Mouse (Mus musculus): ENCODE results near the gene Agpat1. TPM values are rescaled to one million over a fixed set of nuclear protein-coding genes. Genes with fewer than 3 reads are reported as not detected.

Gene Agpat1
- polyA plus RNA-seq, 1 experiment from 2014 or later = 56.1 TPM

- Histone ChIP-seq H3K4me2 (ENCODE audit: low read length) (no peak overlapping the region), H3K9ac (ENCODE audit: low read depth, low read length) (no peak overlapping the region), H3K27me3 (ENCODE audit: insufficient read depth, low read length) (no peaks in the 10 kb centered on the region), H3K36me3 (ENCODE audit: insufficient read depth, low read length) (peaks cover 20% of the 10 kb centered on the region), H3K4me3 (replicated peaks; ENCODE audit: low read depth, low read length) (no peak overlapping the region), H3K27ac (no peak overlapping the region), H3K4me1 (replicated peaks; ENCODE audit: insufficient read depth, low read length) (peaks cover 11% of the 10 kb centered on the region; the same call in 1 of the 2 replicates), H3K9me3 (replicated peaks; ENCODE audit: low read length) (no peaks in the 10 kb centered on the region)
- ATAC-seq (replicated peaks; ENCODE audit: low FRiP score, low read depth) (no peak), DNase-seq (ENCODE audit: low spot score) (no peak)
- 80% methylated on average over 9 of the region's 9 CpGs for WGBS
- TF ChIP-seq CTCF (IDR thresholded peaks at IDR 0.05; ENCODE audit: low read depth) = peak; percentile 52
Measured at GRCm38 (mm10) chr17:34623161-34623560, 19.1 kb downstream of the Agpat1 start.

DNA sequence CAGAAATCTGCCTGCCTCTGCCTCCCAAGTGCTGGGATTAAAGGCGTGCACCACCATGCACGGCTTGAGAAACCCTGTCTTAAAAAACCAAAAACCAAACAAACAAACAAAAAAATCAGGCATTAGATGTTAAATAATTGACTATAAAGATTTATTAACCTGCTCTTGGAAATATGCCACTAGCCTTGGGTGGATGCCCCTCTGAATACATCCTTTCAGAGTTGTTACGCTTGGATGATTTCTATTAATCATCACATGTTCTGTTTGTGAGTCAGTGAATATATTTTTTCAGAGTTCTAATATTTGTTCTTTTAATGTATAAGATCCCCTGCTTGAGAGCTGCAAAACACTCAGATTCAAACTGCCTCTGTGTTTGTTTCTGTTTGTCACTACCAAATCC is 20.9 kb downstream of the Agpat1 start:
- Histone ChIP-seq H3K27ac (no peak overlapping the region), H3K9me3 (replicated peaks; ENCODE audit: low read length) (no peaks in the 10 kb centered on the region), H3K4me1 (replicated peaks; ENCODE audit: insufficient read depth, low read length) (peaks cover 22% of the 10 kb centered on the region), H3K9ac (ENCODE audit: low read depth, low read length) (no peak overlapping the region), H3K36me3 (ENCODE audit: insufficient read depth, low read length) (peaks cover 20% of the 10 kb centered on the region), H3K4me2 (ENCODE audit: low read length) (no peak overlapping the region), H3K4me3 (replicated peaks; ENCODE audit: low read depth, low read length) (no peak overlapping the region), H3K27me3 (ENCODE audit: insufficient read depth, low read length) (no peaks in the 10 kb centered on the region)
- 76% methylated on average over 3 of the region's 3 CpGs for WGBS
- no peak for TF ChIP-seq CTCF (IDR thresholded peaks at IDR 0.05; ENCODE audit: low read depth)
- ATAC-seq (replicated peaks; ENCODE audit: low FRiP score, low read depth) (no peak), DNase-seq (ENCODE audit: low spot score) (no peak)

DNA sequence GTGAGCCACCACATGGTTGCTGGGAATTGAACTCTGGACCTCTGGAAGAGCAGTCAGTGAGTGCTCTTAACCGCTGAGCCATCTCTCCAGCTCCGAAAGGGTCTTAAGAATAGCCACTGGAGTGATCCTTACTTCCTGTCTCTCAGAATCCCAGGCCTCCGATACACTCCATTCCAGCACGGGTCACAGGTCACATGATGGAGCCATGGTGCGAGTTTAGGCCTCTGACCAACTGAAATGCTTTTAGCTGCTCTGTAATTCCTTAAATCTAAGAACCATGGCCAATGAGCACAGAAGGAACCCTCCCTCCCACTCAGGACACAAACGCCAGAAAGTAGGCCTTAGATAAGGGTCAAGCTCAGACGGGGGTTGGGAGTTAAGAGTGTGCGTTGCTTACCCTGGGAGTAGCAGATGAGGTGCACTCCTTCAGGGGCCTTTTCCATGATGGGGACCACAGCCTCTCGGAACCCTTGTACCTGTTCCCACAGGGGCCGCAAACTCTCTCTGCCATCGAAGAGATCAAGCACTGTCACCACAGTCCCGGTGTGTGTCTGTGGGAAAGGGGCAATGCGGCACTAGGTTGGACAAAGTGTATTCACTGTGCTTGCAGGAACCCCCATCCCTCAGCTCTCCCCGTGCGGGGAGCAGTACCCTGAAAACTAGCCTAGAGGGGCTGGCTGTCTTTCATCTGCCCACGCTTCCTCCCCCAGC is 22.2 kb downstream of the Agpat1 start:
- TF ChIP-seq CTCF (IDR thresholded peaks at IDR 0.05; ENCODE audit: low read depth) = no peak

GRCm38 (mm10) chr17:34626773-34627092 is 22.7 kb downstream of the Agpat1 start:
- H3K4me3 ChIP-seq (replicated peaks; ENCODE audit: low read depth, low read length) = peak overlapping the region; percentile 67
- H3K9ac ChIP-seq (ENCODE audit: low read depth, low read length) = peak overlapping the region; percentile 74
- peak; percentile 89 for DNase-seq (ENCODE audit: low spot score)
- ATAC-seq (replicated peaks; ENCODE audit: low FRiP score, low read depth) = peak; percentile 24; the same call in 1 of the 2 replicates
- peak overlapping the region; percentile 96 for H3K27ac ChIP-seq
- peaks cover 15% of the 10 kb centered on the region for H3K36me3 ChIP-seq (ENCODE audit: insufficient read depth, low read length)
- H3K27me3 ChIP-seq (ENCODE audit: insufficient read depth, low read length) = 0 out of 2 replicates have a peak, but pooled peaks cover 9% of the 10 kb centered on the region
- 0% methylated on average over 18 of the region's 18 CpGs for WGBS
- peaks cover 35% of the 10 kb centered on the region for H3K4me1 ChIP-seq (replicated peaks; ENCODE audit: insufficient read depth, low read length)
- TF ChIP-seq CTCF (IDR thresholded peaks at IDR 0.05; ENCODE audit: low read depth) = peak; percentile 73
- peak overlapping the region; percentile 89 for H3K4me2 ChIP-seq (ENCODE audit: low read length)
- H3K9me3 ChIP-seq (replicated peaks; ENCODE audit: low read length) = no peaks in the 10 kb centered on the region

More for the DNA sequence above, 22.2 kb downstream of the Agpat1 start:
- Histone ChIP-seq H3K27me3 (ENCODE audit: insufficient read depth, low read length) (0 out of 2 replicates have a peak, but pooled peaks cover 8% of the 10 kb centered on the region), H3K4me1 (replicated peaks; ENCODE audit: insufficient read depth, low read length) (peaks cover 31% of the 10 kb centered on the region), H3K9ac (ENCODE audit: low read depth, low read length) (peak overlapping the region; percentile 74), H3K4me3 (replicated peaks; ENCODE audit: low read depth, low read length) (peak overlapping the region; percentile 67), H3K4me2 (ENCODE audit: low read length) (peak overlapping the region; percentile 89), H3K27ac (peak overlapping the region; percentile 96), H3K9me3 (replicated peaks; ENCODE audit: low read length) (no peaks in the 10 kb centered on the region), H3K36me3 (ENCODE audit: insufficient read depth, low read length) (peaks cover 15% of the 10 kb centered on the region)
- no peak for DNase-seq (ENCODE audit: low spot score)
- ATAC-seq (replicated peaks; ENCODE audit: low FRiP score, low read depth) = no peak
- 37% methylated on average over 16 of the region's 16 CpGs for WGBS

GRCm38 (mm10) chr17:34627093-34627942 is 23.3 kb downstream of the Agpat1 start:
- H3K36me3 ChIP-seq (ENCODE audit: insufficient read depth, low read length) = peaks cover 13% of the 10 kb centered on the region
- under 1% methylated on average over 44 of the region's 45 CpGs for WGBS
- DNase-seq (ENCODE audit: low spot score) = peak; percentile 96
- peak overlapping the region; percentile 74 for H3K9ac ChIP-seq (ENCODE audit: low read depth, low read length)
- peaks cover 40% of the 10 kb centered on the region for H3K4me1 ChIP-seq (replicated peaks; ENCODE audit: insufficient read depth, low read length)
- H3K9me3 ChIP-seq (replicated peaks; ENCODE audit: low read length) = no peaks in the 10 kb centered on the region
- no peak for TF ChIP-seq CTCF (IDR thresholded peaks at IDR 0.05; ENCODE audit: low read depth)
- peak overlapping the region; percentile 96 for H3K27ac ChIP-seq
- H3K4me2 ChIP-seq (ENCODE audit: low read length) = peak overlapping the region; percentile 89
- H3K27me3 ChIP-seq (ENCODE audit: insufficient read depth, low read length) = 0 out of 2 replicates have a peak, but pooled peaks cover 9% of the 10 kb centered on the region
- H3K4me3 ChIP-seq (replicated peaks; ENCODE audit: low read depth, low read length) = peak overlapping the region; percentile 67
- peak; percentile 80 for ATAC-seq (replicated peaks; ENCODE audit: low FRiP score, low read depth)

DNA sequence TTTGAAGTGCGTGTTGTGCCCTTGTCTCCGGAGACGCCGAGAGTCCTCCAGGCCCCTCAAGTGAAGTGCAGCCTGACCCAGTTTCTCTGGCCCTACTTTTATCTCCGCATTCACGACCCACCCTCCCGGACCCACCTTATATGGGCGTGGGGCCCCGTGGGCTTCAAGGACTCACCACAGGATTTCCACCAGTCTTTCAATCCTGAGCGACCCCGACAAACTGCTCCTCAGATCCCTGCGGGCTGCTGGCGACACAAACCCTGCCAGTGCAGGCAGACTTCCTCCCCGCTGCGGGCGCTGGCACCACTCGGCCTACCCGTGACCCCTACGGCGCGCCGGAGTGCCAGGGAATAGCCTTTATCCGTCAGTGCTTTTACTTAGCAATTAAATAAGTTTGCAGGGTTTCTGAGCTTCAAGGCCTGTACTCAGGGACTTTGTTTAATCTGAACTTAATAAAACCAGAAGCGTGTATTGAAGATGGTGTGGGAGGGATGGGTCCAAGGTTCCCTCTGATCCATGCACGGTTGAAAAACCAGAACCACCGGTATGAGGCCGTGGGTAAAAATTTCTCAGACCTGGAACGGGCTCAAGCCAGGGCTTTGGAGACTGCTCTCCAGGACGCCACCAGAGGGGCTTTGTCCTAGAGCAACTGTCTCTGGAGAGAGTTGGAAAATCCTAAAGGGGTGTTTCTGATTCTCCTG is 24.0 kb downstream of the Agpat1 start, which contains the start of gene Ppt2:
Gene Ppt2, minus strand, starts transcription at position 568 of the 701 bp plus-strand sequence.
- peak; percentile 60 for DNase-seq (ENCODE audit: low spot score)
- Histone ChIP-seq H3K36me3 (ENCODE audit: insufficient read depth, low read length) (peaks cover 5% of the 10 kb centered on the region), H3K4me1 (replicated peaks; ENCODE audit: insufficient read depth, low read length) (peaks cover 43% of the 10 kb centered on the region), H3K9me3 (replicated peaks; ENCODE audit: low read length) (no peaks in the 10 kb centered on the region), H3K9ac (ENCODE audit: low read depth, low read length) (peak within 1 kb of the TSS; percentile 74), H3K27ac (peak within 1 kb of the TSS; percentile 96), H3K4me2 (ENCODE audit: low read length) (peak within 1 kb of the TSS; percentile 89), H3K4me3 (replicated peaks; ENCODE audit: low read depth, low read length) (peak within 1 kb of the TSS; percentile 67), H3K27me3 (ENCODE audit: insufficient read depth, low read length) (0 out of 2 replicates have a peak, but pooled peaks cover 9% of the 10 kb centered on the region)
- WGBS = 1% methylated on average over 29 of the region's 29 CpGs
- no peak for ATAC-seq (replicated peaks; ENCODE audit: low FRiP score, low read depth)
- TF ChIP-seq CTCF (IDR thresholded peaks at IDR 0.05; ENCODE audit: low read depth) = no peak

Measured in kidney, postnatal 0 days (tissue).